In the genomic region with DNA sequence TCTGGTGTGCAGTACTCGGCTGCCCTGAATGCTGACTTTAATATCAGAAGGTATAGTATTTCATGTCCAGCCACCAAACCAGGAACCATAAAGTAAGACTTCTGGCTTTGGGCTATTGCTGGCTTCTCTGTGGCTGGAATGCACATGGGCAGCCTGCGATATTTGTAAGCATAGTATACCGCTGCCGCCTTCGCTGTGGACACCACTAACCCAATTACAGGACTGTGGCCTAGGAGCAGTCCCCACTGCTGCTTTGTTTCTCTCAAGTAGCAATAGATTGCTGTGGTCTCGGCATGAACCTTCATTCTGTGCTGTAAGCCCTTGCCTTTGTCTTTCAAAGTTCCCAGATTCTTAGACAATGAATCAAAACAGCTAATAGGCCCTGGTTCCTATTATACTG, we compare ENCODE assay signal across 23 mouse cellular contexts.
DNase-seq lines count a peak whose midpoint lies in the region; ATAC-seq and TF ChIP-seq lines count a peak whose summit lies in the region.
"Had no signal": no experiment of that assay in that cellular context is flagged by ENCODE, and none has a peak within 500 bp of the region (broad histone marks: within the 10 kb centered on the region; RNA-seq: fewer than 3 reads in every experiment).

No protein-coding gene starts in this region.

- no peak overlapping the region for H3K4me2 ChIP-seq in stomach, embryonic 16.5 days (ENCODE audit: low read depth, low read length)
- H3K4me2 ChIP-seq in stomach, postnatal 0 days (replicated peaks; ENCODE audit: low read depth) = no peak overlapping the region
- no peak overlapping the region for H3K4me2 ChIP-seq in midbrain, embryonic 16.5 days (ENCODE audit: low read length)
- H3K4me2 ChIP-seq: embryonic facial prominence, embryonic 12.5 days; heart, embryonic 12.5 days; hindbrain, embryonic 15.5 days; midbrain, embryonic 13.5 days; stomach, embryonic 15.5 days had no signal

- intact Hi-C loops in heart, postnatal 36 days (cut with DNase I) = loop anchor here (2.0 kb wide), 1 partner anchor 33 kb away; no protein-coding TSS in a partner anchor

- 85% methylated on average over 6 of the region's 6 CpGs for WGBS in stomach, embryonic 16.5 days
- WGBS in stomach, postnatal 0 days = 84% methylated on average over 6 of the region's 6 CpGs
- 85% methylated on average over 6 of the region's 6 CpGs for WGBS in limb, embryonic 10.5 days
- 78% methylated on average over 6 of the region's 6 CpGs for WGBS in midbrain, embryonic 16.5 days

- no peak for DNase-seq in stomach, postnatal 0 days (ENCODE audit: low spot score)
- DNase-seq in limb, embryonic 10.5 days (ENCODE audit: low spot score) = no peak
- peak; percentile 15 for DNase-seq in retina, postnatal 1 day
- DNase-seq in urinary bladder, postnatal 36 days (ENCODE audit: low spot score in 2 of 2) = no peak
- DNase-seq in heart, postnatal 36 days = no peak
- DNase-seq: cerebellum, adult 9-10 months; heart, postnatal 4 days; kidney, postnatal 36 days; layer of hippocampus, adult 9-11 months; lung, adult 18-20 months; lung, postnatal 14 days; right cerebral cortex, postnatal 25 days; thymus, postnatal 14 days had no signal

- no peaks in the 10 kb centered on the region for H3K4me1 ChIP-seq in stomach, embryonic 16.5 days (ENCODE audit: control insufficient read depth, insufficient read depth, low read length)
- no peaks in the 10 kb centered on the region for H3K4me1 ChIP-seq in stomach, postnatal 0 days (replicated peaks; ENCODE audit: control insufficient read depth, insufficient read depth)
- peaks cover 3% of the 10 kb centered on the region; the same call in 1 of the 2 replicates for H3K4me1 ChIP-seq in brown adipose tissue, adult 24 weeks (ENCODE audit: control insufficient read depth, insufficient read depth, insufficient read length, low read length)
- H3K4me1 ChIP-seq in limb, embryonic 10.5 days = peaks cover 18% of the 10 kb centered on the region
- no peaks in the 10 kb centered on the region for H3K4me1 ChIP-seq in midbrain, embryonic 16.5 days (ENCODE audit: control insufficient read depth, insufficient read depth, low read length)
- H3K4me1 ChIP-seq: hindbrain, embryonic 15.5 days; midbrain, embryonic 13.5 days; stomach, embryonic 15.5 days had no signal

- H3K4me3 ChIP-seq in stomach, embryonic 16.5 days (replicated peaks; ENCODE audit: low read length) = no peak overlapping the region
- H3K4me3 ChIP-seq in stomach, postnatal 0 days (ENCODE audit: low read depth, low read length) = no peak overlapping the region
- H3K4me3 ChIP-seq in brown adipose tissue, adult 24 weeks (ENCODE audit: insufficient read depth, low read depth, low read length) = no peak overlapping the region
- H3K4me3 ChIP-seq in limb, embryonic 10.5 days = no peak overlapping the region
- no peak overlapping the region for H3K4me3 ChIP-seq in midbrain, embryonic 16.5 days (ENCODE audit: low read depth, low read length)
- H3K4me3 ChIP-seq: embryonic facial prominence, embryonic 12.5 days; forebrain, embryonic 10.5 days; heart, embryonic 12.5 days; hindbrain, embryonic 15.5 days; midbrain, embryonic 13.5 days; stomach, embryonic 15.5 days had no signal

- no peak for TF ChIP-seq EP300 in stomach, postnatal 0 days (optimal IDR thresholded peaks at IDR 0.05)

- H3K9ac ChIP-seq in stomach, embryonic 16.5 days (ENCODE audit: low read length) = no peak overlapping the region
- no peak overlapping the region for H3K9ac ChIP-seq in stomach, postnatal 0 days (ENCODE audit: low read length)
- no peak overlapping the region for H3K9ac ChIP-seq in midbrain, embryonic 16.5 days (ENCODE audit: low read depth, low read length)
- H3K9ac ChIP-seq: embryonic facial prominence, embryonic 12.5 days; heart, embryonic 12.5 days; hindbrain, embryonic 15.5 days; midbrain, embryonic 13.5 days; stomach, embryonic 15.5 days had no signal

- H3K27ac ChIP-seq in stomach, embryonic 16.5 days (ENCODE audit: low read length) = 0 out of 2 replicates have a peak overlapping the region, but pooled peaks have one; percentile 0
- H3K27ac ChIP-seq in stomach, postnatal 0 days (replicated peaks) = no peak overlapping the region; the same call in 1 of the 2 replicates
- peak overlapping the region; percentile 61; the same call in 1 of the 2 replicates for H3K27ac ChIP-seq in brown adipose tissue, adult 24 weeks (replicated peaks; ENCODE audit: low read depth, low read length)
- peak overlapping the region; percentile 64 for H3K27ac ChIP-seq in limb, embryonic 10.5 days
- H3K27ac ChIP-seq in midbrain, embryonic 16.5 days (ENCODE audit: low read length) = no peak overlapping the region
- H3K27ac ChIP-seq: embryonic facial prominence, embryonic 12.5 days; forebrain, embryonic 10.5 days; hindbrain, embryonic 15.5 days; midbrain, embryonic 13.5 days; stomach, embryonic 15.5 days had no signal

- ATAC-seq in stomach, embryonic 16.5 days (ENCODE audit: insufficient read depth, low FRiP score) = no peak
- no peak for ATAC-seq in stomach, postnatal 0 days (ENCODE audit: low FRiP score, low TSS enrichment)
- ATAC-seq in midbrain, embryonic 16.5 days = no peak
- ATAC-seq: intestine, embryonic 16.5 days; midbrain, embryonic 13.5 days had no signal

- no peaks in the 10 kb centered on the region for H3K27me3 ChIP-seq in stomach, embryonic 16.5 days (ENCODE audit: control insufficient read depth, insufficient read depth, low read length)
- H3K27me3 ChIP-seq in stomach, postnatal 0 days (ENCODE audit: control insufficient read depth, insufficient read depth, low read length) = no peaks in the 10 kb centered on the region
- no peaks in the 10 kb centered on the region for H3K27me3 ChIP-seq in limb, embryonic 10.5 days (ENCODE audit: low read depth, poor library complexity, severe bottlenecking)
- H3K27me3 ChIP-seq in midbrain, embryonic 16.5 days (ENCODE audit: control insufficient read depth, insufficient read depth, low read depth, low read length) = no peaks in the 10 kb centered on the region
- H3K27me3 ChIP-seq: embryonic facial prominence, embryonic 12.5 days; heart, embryonic 12.5 days; hindbrain, embryonic 15.5 days; midbrain, embryonic 13.5 days; stomach, embryonic 15.5 days had no signal

- TF ChIP-seq CTCF in stomach, postnatal 0 days (IDR thresholded peaks at IDR 0.05; ENCODE audit: low read depth) = no peak

- H3K36me3 ChIP-seq in stomach, embryonic 16.5 days (ENCODE audit: control insufficient read depth, insufficient read depth, low read length) = peaks cover 10% of the 10 kb centered on the region; the same call in 1 of the 2 replicates
- no peaks in the 10 kb centered on the region for H3K36me3 ChIP-seq in stomach, postnatal 0 days (ENCODE audit: control insufficient read depth, insufficient read depth, low read length)
- peaks cover 21% of the 10 kb centered on the region for H3K36me3 ChIP-seq in limb, embryonic 10.5 days
- H3K36me3 ChIP-seq in midbrain, embryonic 16.5 days (ENCODE audit: control insufficient read depth, insufficient read depth, low read length) = no peaks in the 10 kb centered on the region

- H3K9me3 ChIP-seq in stomach, embryonic 16.5 days (replicated peaks; ENCODE audit: control insufficient read depth, low read length) = no peaks in the 10 kb centered on the region
- H3K9me3 ChIP-seq in stomach, postnatal 0 days (ENCODE audit: control insufficient read depth, low read length) = no peaks in the 10 kb centered on the region
- no peaks in the 10 kb centered on the region for H3K9me3 ChIP-seq in limb, embryonic 10.5 days (replicated peaks)
- H3K9me3 ChIP-seq in midbrain, embryonic 16.5 days (replicated peaks; ENCODE audit: control insufficient read depth, low read length, poor library complexity, severe bottlenecking) = no peaks in the 10 kb centered on the region
- H3K9me3 ChIP-seq: embryonic facial prominence, embryonic 12.5 days; forebrain, embryonic 10.5 days; heart, embryonic 12.5 days; hindbrain, embryonic 15.5 days; midbrain, embryonic 13.5 days; stomach, embryonic 15.5 days had no signal

Comparison
In these comparisons a context has a peak if more than half of its experiments do, and no peak if none do; other contexts are left out.
1. H3K27ac ChIP-seq: peak in stomach, embryonic 16.5 days (single experiment), brown adipose tissue, adult 24 weeks (single experiment) and limb, embryonic 10.5 days (single experiment); none in stomach, postnatal 0 days (single experiment) and midbrain, embryonic 16.5 days (single experiment).